Mouse (Mus musculus) fibroblast of lung, adult 2 months (primary cell): ENCODE measurements at regions not wholly inside any gene's neighbourhood (a gene's known extent, or its start where the extent isn't known, plus 50 kb on each side); places are given as distances from the start of the nearest gene placed in this dataset.
A peak's percentile ranks its signal among the peaks of the same experiment; 100 is the strongest.
"Not testable (repeated sequence)": the region's sequence is repeated elsewhere in the genome, so short reads cannot be mapped to it uniquely, and the experiment has no call there.

ENCODE experiments used
- DNase-seq: peaks from one replicate; pipeline ENCODE4 v3.0.0-alpha.2; 2011; ENCODE audit warnings: low read depth

GRCm38 (mm10) chr7:116680523-116680922, 176.4 kb downstream of the Nucb2 start:
- DNase-seq, result no peak

DNA sequence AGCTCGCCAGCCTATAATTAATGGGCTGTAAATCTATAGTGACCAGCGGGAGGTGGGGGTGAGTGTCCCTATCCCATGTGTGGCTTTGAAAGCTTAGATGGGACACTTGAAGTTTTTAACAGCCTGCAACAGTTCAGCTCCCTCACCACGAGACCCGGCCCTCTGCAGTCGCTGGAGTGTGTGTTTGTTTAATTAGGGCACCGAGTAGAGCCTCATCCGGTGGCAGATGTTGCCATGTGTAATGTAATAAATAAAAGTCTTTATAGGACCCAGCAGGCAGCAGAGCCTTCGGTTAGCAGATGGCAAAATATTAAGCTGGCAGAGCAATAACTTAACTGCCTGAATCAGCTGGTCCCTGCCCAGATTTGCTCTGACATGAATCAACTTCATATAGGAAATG, 177.1 kb downstream of the Nucb2 start:
- no peak for DNase-seq

GRCm38 (mm10) chr7:116700409-116700808, 196.2 kb downstream of the Nucb2 start:
- no peak for DNase-seq

DNA sequence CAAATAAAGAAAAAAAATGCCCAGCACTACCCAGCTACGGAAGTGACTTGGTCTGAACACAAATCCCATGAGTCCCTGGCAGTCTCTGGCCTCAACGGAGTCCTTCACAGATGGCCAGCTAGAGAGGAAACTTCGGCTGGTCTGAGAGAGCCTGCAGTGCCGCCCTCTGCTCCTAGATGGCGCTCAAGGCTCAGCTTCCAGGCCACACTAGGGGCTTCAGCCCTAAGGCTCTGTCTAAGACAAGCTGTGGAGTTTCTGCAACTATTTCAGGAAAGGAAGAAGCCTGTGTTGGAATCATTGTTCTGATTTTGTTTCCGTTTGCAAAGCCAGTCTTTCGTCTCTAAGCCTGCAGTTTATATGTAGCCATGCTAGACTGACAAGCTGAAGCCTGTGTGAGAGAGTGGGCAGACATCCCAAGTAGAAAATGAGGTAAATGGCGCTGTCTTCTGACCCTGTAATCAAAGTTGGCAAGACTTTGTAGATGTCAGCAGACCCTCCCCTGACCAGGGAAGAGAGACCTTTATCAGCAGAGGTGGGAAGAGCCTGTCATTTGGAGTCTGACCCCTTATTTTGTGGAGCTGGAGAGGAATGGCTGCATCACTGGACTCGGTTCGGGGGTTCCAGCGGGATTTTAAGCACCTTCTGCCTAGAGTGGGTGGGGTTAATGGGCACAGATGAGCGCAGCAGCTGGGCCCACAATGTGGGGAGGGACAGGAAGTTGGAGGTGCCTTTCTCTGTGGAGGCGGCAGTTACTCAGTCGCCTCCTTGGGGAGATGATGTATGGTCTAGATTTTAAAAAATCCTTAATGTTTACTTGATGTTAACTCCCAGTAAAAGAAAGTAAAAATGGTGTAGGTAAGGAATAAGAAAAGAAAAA, 197.5 kb downstream of the Nucb2 start:
- peak; percentile 18 for DNase-seq

- no peak for DNase-seq
Observed at GRCm38 (mm10) chr7:116702596-116702995, 198.4 kb downstream of the Nucb2 start.

- DNase-seq, result no peak
Observed at GRCm38 (mm10) chr7:116711541-116711940, 207.4 kb downstream of the Nucb2 start.

DNA sequence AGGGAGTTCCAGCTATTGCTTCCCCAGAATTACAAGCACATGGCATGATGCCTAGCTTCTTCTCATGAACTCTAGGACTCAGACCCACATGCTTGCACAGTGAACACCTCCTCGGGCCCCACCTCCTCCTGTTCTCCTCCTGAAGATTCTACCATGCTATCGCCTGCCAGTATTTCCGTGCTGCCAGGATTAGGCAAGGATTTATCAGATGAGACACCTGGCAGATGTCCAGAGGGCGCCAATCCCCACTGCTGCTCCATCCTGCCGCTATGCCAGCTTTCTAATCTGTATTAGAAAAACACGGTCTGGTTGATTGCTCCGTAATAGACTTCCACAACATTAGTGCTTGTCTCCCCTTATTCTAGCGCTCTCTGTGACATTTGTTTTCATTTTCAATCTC, 209.0 kb downstream of the Nucb2 start:
- DNase-seq, result no peak

- DNase-seq, result no peak
Observed at GRCm38 (mm10) chr7:116715234-116716046, 211.3 kb downstream of the Nucb2 start.

GRCm38 (mm10) chr7:116728379-116728778, 224.2 kb downstream of the Nucb2 start:
- DNase-seq, result peak; percentile 2

- DNase-seq, result no peak
Observed at GRCm38 (mm10) chr7:116729795-116730194, 225.6 kb downstream of the Nucb2 start.

DNA sequence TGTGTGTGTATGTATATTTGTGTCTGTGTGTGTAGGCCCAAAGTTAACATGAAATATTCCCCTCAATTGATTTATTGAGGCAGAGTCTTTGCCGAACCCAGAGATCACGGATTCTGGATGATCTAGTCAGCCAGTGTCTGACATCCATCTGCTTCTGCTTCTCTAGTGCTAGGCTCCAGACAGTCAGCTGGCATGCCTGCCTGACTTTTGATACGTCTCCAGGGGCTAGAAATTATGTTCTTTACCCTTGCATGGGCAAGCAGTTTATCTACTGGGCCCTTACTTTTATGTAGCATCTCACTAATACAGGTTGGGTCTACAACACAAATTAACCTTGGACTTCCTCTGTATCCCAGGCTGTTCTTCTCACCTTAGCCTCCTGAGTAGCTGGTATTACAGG, 231.5 kb downstream of the Nucb2 start:
- no peak for DNase-seq

DNA sequence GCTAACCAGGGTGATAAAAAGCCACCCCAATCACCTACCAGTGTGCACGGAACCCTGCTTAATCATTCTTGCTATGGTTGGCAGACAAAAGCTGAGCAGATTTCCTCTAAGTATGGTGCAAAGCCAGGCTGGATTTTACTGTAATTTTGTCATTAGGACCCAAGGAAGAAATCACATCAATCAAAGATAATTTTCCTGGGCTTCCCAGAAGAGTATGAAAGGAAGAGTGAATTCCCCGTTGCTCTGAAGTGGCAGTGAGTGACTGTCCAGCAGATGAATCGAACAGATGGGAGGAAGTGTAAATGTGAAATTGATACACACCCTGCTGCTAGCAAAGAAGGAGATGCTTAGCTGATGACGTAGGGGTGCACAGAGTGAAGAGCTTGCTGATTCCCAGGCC, 232.2 kb downstream of the Nucb2 start:
- DNase-seq, result no peak

GRCm38 (mm10) chr7:116738009-116738408, 233.8 kb downstream of the Nucb2 start:
- no peak for DNase-seq

- no peak for DNase-seq
Observed at GRCm38 (mm10) chr7:116754556-116754955, 250.4 kb downstream of the Nucb2 start.

- not testable (repeated sequence) for DNase-seq
Observed at GRCm38 (mm10) chr7:116792181-116792580, 288.0 kb downstream of the Nucb2 start.

GRCm38 (mm10) chr7:116808475-116808874, 304.3 kb downstream of the Nucb2 start:
- DNase-seq, result no peak

- DNase-seq, result no peak
Observed at GRCm38 (mm10) chr7:116816494-116816893, 312.3 kb downstream of the Nucb2 start.

DNA sequence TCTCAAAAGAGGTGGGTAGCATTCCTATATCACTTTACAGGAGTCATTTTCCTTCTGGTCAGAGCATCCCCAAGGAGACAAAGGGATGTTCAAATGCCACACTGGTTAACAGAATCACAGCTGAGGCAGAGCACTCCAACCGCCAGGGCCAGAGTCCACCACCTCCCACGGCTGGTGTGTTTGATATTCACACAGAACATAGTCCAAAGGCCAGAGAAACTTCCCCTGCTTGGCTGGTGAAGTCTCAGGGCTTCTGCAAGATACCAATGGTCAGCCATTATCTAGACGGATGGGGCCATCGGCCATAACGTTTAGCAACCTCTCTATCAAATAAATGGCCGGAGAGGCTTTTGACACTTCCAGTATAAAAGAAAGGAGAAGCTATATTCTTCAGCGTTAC, 313.8 kb downstream of the Nucb2 start:
- DNase-seq, result no peak

GRCm38 (mm10) chr7:116820613-116821012, 316.4 kb downstream of the Nucb2 start:
- no peak for DNase-seq

DNA sequence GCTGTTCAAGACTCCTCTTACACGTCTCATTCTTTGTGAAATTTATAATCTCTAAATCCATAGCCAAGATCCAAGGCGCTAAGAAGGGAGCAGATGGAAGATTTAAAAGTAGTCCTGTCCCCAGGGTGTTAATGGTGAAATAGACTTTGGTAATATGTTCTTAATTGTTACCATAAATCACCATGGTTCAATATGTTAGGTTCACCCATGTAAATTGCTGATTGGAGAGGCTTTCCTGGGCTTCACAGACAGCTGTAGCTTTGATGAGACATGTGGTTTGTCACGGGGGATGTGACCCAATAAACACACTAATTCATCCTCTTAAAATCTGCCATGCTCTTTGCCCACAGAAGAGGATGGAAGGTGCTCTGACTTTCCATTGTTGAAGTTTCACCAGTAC, 338.7 kb downstream of the Nucb2 start:
- DNase-seq, result no peak

- DNase-seq, result no peak
Observed at GRCm38 (mm10) chr7:116847846-116848730, 343.9 kb downstream of the Nucb2 start.

GRCm38 (mm10) chr7:116853351-116853750, 349.2 kb downstream of the Nucb2 start:
- no peak for DNase-seq
